Mouse (Mus musculus) limb, embryonic 14.5 days (tissue): ENCODE measurements at regions not wholly inside any gene's neighbourhood (a gene's known extent, or its start where the extent isn't known, plus 50 kb on each side); places are given as distances from the start of the nearest gene placed in this dataset.

Experiments used
- ATAC-seq: fragments of 200-750 bp; cut with Nextera tagmentation; 2 replicates; pipeline ENCODE4 v1.8.0; 2017; ENCODE audit warnings: low read depth, moderate number of reproducible peaks, moderate TSS enrichment; ENCODE audit not compliant: low FRiP score
- DNase-seq: peaks from one replicate; pipeline ENCODE4 v3.0.0-alpha.2; 2015; ENCODE audit warnings: low spot score
- H3K27ac ChIP-seq: fragments of 300-500 bp; sonication (generic); replicated peaks from 2 replicates; pipeline ENCODE4 v1.5.1; 2014; ENCODE audit warnings: low read depth, mild to moderate bottlenecking, low read length, moderate library complexity, mixed read lengths
- H3K27me3 ChIP-seq: fragments of 300-500 bp; sonication (generic); 2 replicates; pipeline ENCODE4 v1.6.1; 2014; ENCODE audit warnings: low read length, mixed read lengths; ENCODE audit not compliant: control insufficient read depth, insufficient read depth
- H3K36me3 ChIP-seq: fragments of 300-500 bp; sonication (generic); 2 replicates; pipeline ENCODE4 v1.6.1; 2014; ENCODE audit warnings: mild to moderate bottlenecking, low read length, moderate library complexity, mixed read lengths; ENCODE audit not compliant: control insufficient read depth, insufficient read depth
- H3K4me1 ChIP-seq: fragments of 300-500 bp; sonication (generic); 2 replicates; pipeline ENCODE4 v1.6.1; 2014; ENCODE audit warnings: antibody characterized with exemption, low read length, mixed read lengths; ENCODE audit not compliant: control insufficient read depth, insufficient read depth
- H3K4me2 ChIP-seq: fragments of 300-500 bp; sonication (generic); replicated peaks from 2 replicates; pipeline ENCODE4 v1.6.1; 2014; ENCODE audit warnings: low read depth, mild to moderate bottlenecking, low read length, moderate library complexity; ENCODE audit not compliant: severe bottlenecking
- H3K4me3 ChIP-seq: fragments of 300-500 bp; sonication (generic); replicated peaks from 2 replicates; pipeline ENCODE4 v1.5.1; 2014; ENCODE audit warnings: low read length
- H3K9ac ChIP-seq: fragments of 300-500 bp; sonication (generic); 2 replicates; pipeline ENCODE4 v1.6.1; 2014; ENCODE audit warnings: mild to moderate bottlenecking, low read depth, low read length, moderate library complexity; ENCODE audit not compliant: severe bottlenecking
- H3K9me3 ChIP-seq: fragments of 300-500 bp; sonication (generic); 2 replicates; pipeline ENCODE4 v1.6.1; 2016; ENCODE audit warnings: low read length; ENCODE audit not compliant: control insufficient read depth
- POLR2A ChIP-seq: fragments of 200-500 bp; IDR thresholded peaks from 2 replicates; pipeline ENCODE4 v1.8.0; 2012; ENCODE audit warnings: inconsistent platforms, mild to moderate bottlenecking, moderate library complexity, borderline replicate concordance; ENCODE audit not compliant: insufficient read depth, insufficient read length; ENCODE audit errors: extremely low read depth
- WGBS: fragments of 180-500 bp; shearing (Covaris S2); extraction: QIAGEN DNeasy Blood & Tissue Kit; methylation state at CpG from one replicate; pipeline ENCODE4 v1.1.7; 2014; 5-methylcytosine and 5-hydroxymethylcytosine counted together

DNA sequence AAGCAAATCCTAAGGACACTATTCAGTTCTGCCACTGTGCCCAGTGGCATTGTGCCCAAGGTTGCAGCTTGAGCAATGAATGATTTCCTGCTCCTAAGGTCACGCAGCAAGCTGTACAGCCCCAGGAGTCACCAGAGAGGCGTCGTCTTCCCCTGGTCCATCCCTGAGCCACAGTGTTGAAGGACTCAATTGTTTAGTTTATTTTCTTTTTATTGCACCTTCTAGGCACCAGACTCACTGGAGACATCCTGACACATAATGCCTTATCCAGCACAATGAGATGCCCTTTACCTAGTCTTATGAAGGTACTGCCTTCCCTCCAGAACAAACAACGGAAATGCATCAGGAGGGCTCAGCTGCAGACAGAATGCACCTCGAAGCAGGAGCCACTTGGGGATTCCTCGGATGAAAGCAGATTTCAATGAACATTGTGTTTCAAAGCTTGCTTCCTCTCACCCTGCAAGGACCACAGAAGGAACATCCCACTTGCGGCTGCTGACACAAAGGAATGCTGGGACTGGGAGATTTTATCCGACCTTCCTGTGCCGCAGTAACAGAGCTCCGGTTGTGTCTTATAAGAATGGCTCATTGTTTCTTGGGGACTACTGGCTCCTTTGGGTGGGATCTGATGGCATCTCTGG lies 86.0 kb downstream of the 1700020N01Rik start:
- ATAC-seq (no peak), DNase-seq (no peak)
- no peaks in the 10 kb centered on the region for H3K9me3 ChIP-seq
- H3K4me3 ChIP-seq: no peak overlapping the region
- H3K9ac ChIP-seq: no peak overlapping the region
- no peaks in the 10 kb centered on the region for H3K4me1 ChIP-seq
- no peak overlapping the region for H3K4me2 ChIP-seq
- no peak for TF ChIP-seq POLR2A
- no peak overlapping the region for H3K27ac ChIP-seq
- H3K27me3 ChIP-seq: no peaks in the 10 kb centered on the region
- H3K36me3 ChIP-seq: no peaks in the 10 kb centered on the region
- WGBS: 69% methylated on average over 10 of the region's 10 CpGs

DNA sequence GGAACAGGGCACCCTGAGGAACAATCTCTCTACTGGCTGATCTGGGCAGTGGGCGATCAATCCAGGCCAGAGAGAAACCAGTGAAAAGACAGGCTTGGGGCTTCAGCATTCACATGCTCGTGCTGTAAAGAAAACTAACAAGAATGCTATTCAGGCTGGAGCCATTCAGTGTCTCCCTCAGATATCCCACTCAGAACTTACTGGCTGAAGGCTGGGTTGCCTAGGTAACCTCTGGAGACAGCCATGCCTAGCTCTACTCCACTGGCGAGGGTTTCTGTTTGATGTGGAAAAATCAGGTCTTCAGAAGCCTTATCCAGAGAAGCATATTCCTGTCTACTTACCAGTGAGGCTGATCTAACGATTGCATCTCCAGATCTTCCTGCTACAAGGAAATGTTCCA lies 87.8 kb downstream of the 1700020N01Rik start:
- no peak overlapping the region for H3K4me3 ChIP-seq
- no peaks in the 10 kb centered on the region for H3K9me3 ChIP-seq
- no peaks in the 10 kb centered on the region for H3K27me3 ChIP-seq
- H3K9ac ChIP-seq: no peak overlapping the region
- ATAC-seq (no peak), DNase-seq (no peak)
- H3K27ac ChIP-seq: no peak overlapping the region
- H3K4me1 ChIP-seq: peaks cover 3% of the 10 kb centered on the region; the same call in 1 of the 2 replicates
- TF ChIP-seq POLR2A: no peak
- no peaks in the 10 kb centered on the region for H3K36me3 ChIP-seq
- no peak overlapping the region for H3K4me2 ChIP-seq
- 60% methylated on average over 4 of the region's 4 CpGs for WGBS

DNA sequence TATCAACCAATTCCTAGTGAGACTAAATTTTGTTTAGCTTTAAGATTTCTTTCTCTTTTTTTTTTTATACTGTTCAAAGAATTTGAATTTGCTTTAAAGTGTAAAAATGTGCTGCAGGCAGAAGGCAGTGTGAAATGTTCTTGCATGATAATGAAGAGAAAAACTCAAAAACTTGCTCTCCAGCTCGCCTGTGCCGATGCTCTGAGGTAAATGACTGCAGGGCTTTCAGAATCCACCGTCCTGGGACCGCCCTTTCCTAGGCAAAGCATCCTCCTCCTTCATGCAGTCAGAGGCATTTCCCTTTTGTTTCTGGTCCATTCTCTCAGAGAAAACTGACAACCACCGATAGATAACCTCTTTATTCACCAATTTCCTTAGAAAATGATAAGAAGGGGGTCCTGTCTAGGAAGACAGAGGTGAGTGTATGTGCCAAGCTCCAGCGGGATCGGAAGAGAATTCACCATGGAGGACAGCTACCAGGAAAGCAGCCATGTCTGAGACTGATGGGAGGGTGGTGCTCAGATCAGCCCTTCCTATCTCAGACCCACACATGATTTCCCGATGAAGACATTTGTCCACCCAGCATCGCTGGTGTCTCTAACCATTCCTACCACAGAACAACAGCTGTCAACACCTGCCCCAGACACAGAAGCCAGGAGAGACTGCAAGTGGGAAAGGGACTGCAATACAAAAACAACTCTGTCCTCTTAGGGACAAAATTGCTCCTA lies 91.5 kb downstream of the 1700020N01Rik start:
- no peak for TF ChIP-seq POLR2A
- H3K4me2 ChIP-seq: no peak overlapping the region
- ATAC-seq (no peak), DNase-seq (no peak)
- no peak overlapping the region for H3K27ac ChIP-seq
- H3K27me3 ChIP-seq: no peaks in the 10 kb centered on the region
- no peak overlapping the region for H3K4me3 ChIP-seq
- WGBS: 61% methylated on average over 9 of the region's 9 CpGs
- H3K9ac ChIP-seq: no peak overlapping the region
- peaks cover 3% of the 10 kb centered on the region; the same call in 1 of the 2 replicates for H3K4me1 ChIP-seq
- H3K9me3 ChIP-seq: no peaks in the 10 kb centered on the region
- H3K36me3 ChIP-seq: no peaks in the 10 kb centered on the region

DNA sequence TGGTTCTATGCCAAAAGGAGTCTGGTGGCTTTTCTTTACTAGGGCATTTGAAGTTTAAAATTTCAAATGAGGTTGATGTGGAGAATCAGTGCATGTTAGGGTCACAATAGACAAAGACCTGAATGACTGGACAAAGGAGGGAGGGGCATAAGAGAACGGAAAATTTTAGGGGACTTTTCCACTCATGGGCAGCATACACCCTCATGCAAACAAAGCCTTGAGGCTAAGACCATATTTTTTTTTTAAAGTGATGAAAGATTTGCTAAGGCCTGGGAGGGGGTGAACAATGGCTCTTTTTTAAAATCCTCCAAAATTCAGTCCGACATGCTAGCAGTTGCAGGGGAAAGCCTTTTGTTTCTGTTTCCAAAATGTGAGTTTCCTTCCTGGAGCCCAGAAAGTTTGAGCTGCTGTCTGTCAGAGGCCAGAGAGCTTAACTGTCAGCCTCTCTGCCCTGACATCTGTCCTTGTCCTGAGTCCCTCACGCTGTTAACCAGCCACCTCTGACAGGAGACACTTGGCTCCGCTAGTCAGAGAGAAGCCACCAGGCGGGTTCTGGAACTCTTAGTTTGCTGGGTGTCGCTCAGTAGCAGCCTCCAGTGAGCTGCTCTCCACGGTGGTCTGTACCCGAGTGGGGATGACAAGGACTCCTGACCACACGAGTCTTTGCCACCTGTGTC lies 92.3 kb downstream of the 1700020N01Rik start:
- DNase-seq: no peak
- 42% methylated on average over 9 of the region's 9 CpGs for WGBS
- TF ChIP-seq POLR2A: no peak
- no peak overlapping the region for H3K4me3 ChIP-seq
- peaks cover 3% of the 10 kb centered on the region; the same call in 1 of the 2 replicates for H3K4me1 ChIP-seq
- H3K4me2 ChIP-seq: no peak overlapping the region
- ATAC-seq: no peak
- H3K9ac ChIP-seq: 0 out of 2 replicates have a peak overlapping the region, but pooled peaks have one; percentile 21
- H3K27me3 ChIP-seq: no peaks in the 10 kb centered on the region
- no peaks in the 10 kb centered on the region for H3K9me3 ChIP-seq
- H3K36me3 ChIP-seq: no peaks in the 10 kb centered on the region
- H3K27ac ChIP-seq: no peak overlapping the region

DNA sequence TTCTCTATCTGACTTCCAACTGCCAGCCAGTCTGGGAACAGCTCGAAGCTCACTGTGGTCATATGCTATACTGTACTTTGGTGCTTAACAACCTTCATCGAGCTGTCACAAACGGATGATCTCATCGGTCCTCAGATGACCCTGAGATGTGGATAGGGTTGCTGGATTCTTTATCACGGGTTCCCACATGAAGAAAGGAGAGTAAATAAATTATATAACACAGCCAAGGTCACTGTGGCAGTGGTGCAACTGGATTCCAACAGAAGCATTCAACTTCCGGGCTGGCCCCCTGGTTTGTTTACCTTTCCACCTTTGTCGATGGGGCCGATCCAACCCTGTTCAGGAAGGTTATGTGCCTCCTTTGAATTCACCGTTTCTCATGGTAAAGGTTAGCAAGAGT lies 93.1 kb downstream of the 1700020N01Rik start:
- Histone ChIP-seq H3K4me2 (no peak overlapping the region), H3K9ac (no peak overlapping the region), H3K27me3 (no peaks in the 10 kb centered on the region), H3K4me1 (peaks cover 3% of the 10 kb centered on the region; the same call in 1 of the 2 replicates), H3K27ac (no peak overlapping the region), H3K9me3 (no peaks in the 10 kb centered on the region), H3K36me3 (no peaks in the 10 kb centered on the region), H3K4me3 (no peak overlapping the region)
- ATAC-seq: no peak
- WGBS: 62% methylated on average over 9 of the region's 9 CpGs
- no peak for DNase-seq
- no peak for TF ChIP-seq POLR2A
